Mouse (Mus musculus) olfactory bulb, adult 2 months (tissue): ENCODE results near the gene Adck1.

Source experiments
- CTCF ChIP-seq: fragments of 200-500 bp; IDR thresholded peaks from 2 replicates; pipeline ENCODE4 v1.5.1; 2012; ENCODE audit warnings: low read depth, mild to moderate bottlenecking, low read length, moderate library complexity; ENCODE audit not compliant: insufficient read depth
- POLR2A ChIP-seq: fragments of 200-500 bp; IDR thresholded peaks from 2 replicates; pipeline ENCODE4 v1.6.1; 2012; ENCODE audit warnings: mild to moderate bottlenecking, low read depth, low read length, moderate library complexity; ENCODE audit not compliant: insufficient read depth

- no peak for TF ChIP-seq POLR2A
- no peak for TF ChIP-seq CTCF
Observed at GRCm38 (mm10) chr12:88466801-88467200, 106.4 kb downstream of the Adck1 start.
